Mouse (Mus musculus) neural tube, embryonic 14.5 days (tissue): ENCODE data around the gene Btbd6. TPM values are rescaled to one million over a fixed set of nuclear protein-coding genes. Genes with fewer than 3 reads are reported as not detected.

Experiments
- ATAC-seq: fragments of 200-750 bp; cut with Nextera tagmentation; 2 replicates; pipeline ENCODE4 v1.8.0; 2017; ENCODE audit warnings: low read depth, mild to moderate bottlenecking, moderate TSS enrichment, moderate library complexity
- H3K27ac ChIP-seq: fragments of 300-500 bp; sonication (generic); 2 replicates; pipeline ENCODE4 v1.5.1; 2014; ENCODE audit warnings: low read depth, mild to moderate bottlenecking, control low read depth, low read length, moderate library complexity, mixed read lengths
- H3K27me3 ChIP-seq: fragments of 300-500 bp; sonication (generic); 2 replicates; pipeline ENCODE4 v1.6.1; 2014; ENCODE audit warnings: low read length; ENCODE audit not compliant: control insufficient read depth, insufficient read depth
- H3K36me3 ChIP-seq: fragments of 300-500 bp; sonication (generic); 2 replicates; pipeline ENCODE4 v1.6.1; 2014; ENCODE audit warnings: low read length, mixed read lengths; ENCODE audit not compliant: control insufficient read depth, insufficient read depth
- H3K4me1 ChIP-seq: fragments of 300-500 bp; sonication (generic); 2 replicates; pipeline ENCODE4 v1.6.1; 2014; ENCODE audit warnings: low read length; ENCODE audit not compliant: control insufficient read depth, insufficient read depth
- H3K4me2 ChIP-seq: fragments of 300-500 bp; sonication (generic); 2 replicates; pipeline ENCODE4 v1.6.1; 2014; ENCODE audit warnings: mild to moderate bottlenecking, low read depth, low read length, control low read depth
- H3K4me3 ChIP-seq: fragments of 300-500 bp; sonication (generic); 2 replicates; pipeline ENCODE4 v1.5.1; 2014; ENCODE audit warnings: low read depth, low read length, control low read depth, mixed read lengths
- H3K9ac ChIP-seq: fragments of 300-500 bp; sonication (generic); replicated peaks from 2 replicates; pipeline ENCODE4 v1.6.1; 2014; ENCODE audit warnings: low read depth, mild to moderate bottlenecking, control low read depth, low read length, mixed read lengths
- H3K9me3 ChIP-seq: fragments of 300-500 bp; sonication (generic); 2 replicates; pipeline ENCODE4 v1.6.1; 2016; ENCODE audit warnings: low read length; ENCODE audit not compliant: control insufficient read depth
- WGBS: fragments of 180-500 bp; shearing (Covaris S2); extraction: QIAGEN DNeasy Blood & Tissue Kit; methylation state at CpG from one replicate; pipeline ENCODE4 v1.1.7; 2014; 5-methylcytosine and 5-hydroxymethylcytosine counted together
- polyA plus RNA-seq: library from polyadenylated mRNA; unstranded; fragments of >200 nt; fragmentation: Nextera tagmentation; extraction: Ambion mirVana; gene quantifications from 2 replicates; pipeline ENCODE4 v1.2.1, GENCODE M21; 2014

The Btbd6 gene
- polyA plus RNA-seq, 1 experiment from 2014 or later: 55.5 TPM

DNA sequence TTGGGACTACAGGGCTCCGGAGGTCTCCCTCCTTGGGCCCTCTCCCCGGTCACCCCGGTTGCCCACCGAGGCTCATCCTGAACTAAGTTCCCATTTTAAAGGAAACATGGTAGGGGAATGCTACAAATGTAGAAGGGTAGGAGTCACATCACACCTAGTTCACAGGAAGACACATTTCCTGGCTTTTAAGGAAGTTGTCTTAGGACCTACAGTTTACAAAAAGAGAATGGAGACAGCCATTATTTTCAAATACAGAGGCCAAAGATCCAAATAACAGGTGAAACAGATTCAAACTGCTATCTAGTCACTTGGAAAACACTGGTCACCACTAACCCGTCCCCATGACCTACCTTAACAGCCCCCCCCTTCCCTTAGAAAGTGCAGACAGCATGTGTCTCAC lies 36.2 kb downstream of the Btbd6 start:
- WGBS: 88% methylated on average over 5 of the region's 5 CpGs
- Histone ChIP-seq H3K27ac (no peak overlapping the region), H3K9ac (no peak overlapping the region)

DNA sequence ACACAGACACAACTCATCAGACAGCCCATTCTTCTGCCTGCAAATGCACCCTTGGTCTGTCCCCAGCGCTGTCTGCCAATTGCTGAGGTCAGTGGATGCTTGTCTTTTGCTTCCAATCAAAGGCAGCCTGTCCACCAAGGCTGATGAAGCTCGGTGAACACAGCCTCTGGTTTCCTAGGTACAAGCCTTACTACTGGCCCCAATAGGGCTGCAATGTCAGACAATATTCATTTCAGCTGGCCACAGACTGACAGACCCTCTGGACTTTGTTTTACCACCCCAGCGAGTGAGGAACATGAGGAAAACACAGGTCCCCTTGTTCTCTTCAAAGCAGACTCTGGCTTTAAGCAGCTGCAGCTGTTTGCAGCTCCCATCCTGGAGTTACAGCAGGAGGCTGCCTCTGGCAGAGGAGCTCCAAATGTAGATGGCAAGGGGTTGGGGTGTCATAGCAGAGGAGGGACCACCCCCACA lies 36.8 kb downstream of the Btbd6 start:
- H3K4me1 ChIP-seq: peaks cover 33% of the 10 kb centered on the region
- no peak for ATAC-seq
- H3K9me3 ChIP-seq: no peaks in the 10 kb centered on the region
- no peaks in the 10 kb centered on the region; the same call in 1 of the 2 replicates for H3K27me3 ChIP-seq
- no peak overlapping the region for H3K9ac ChIP-seq
- H3K27ac ChIP-seq: peak overlapping the region; percentile 93
- H3K4me3 ChIP-seq: no peak overlapping the region; the same call in 1 of the 2 replicates
- no peaks in the 10 kb centered on the region for H3K36me3 ChIP-seq
- 42% methylated on average over 3 of the region's 3 CpGs for WGBS
- H3K4me2 ChIP-seq: peak overlapping the region; percentile 67

More for the DNA sequence above, 36.2 kb downstream of the Btbd6 start:
- Histone ChIP-seq H3K9me3 (no peaks in the 10 kb centered on the region), H3K4me1 (peaks cover 33% of the 10 kb centered on the region), H3K27me3 (no peaks in the 10 kb centered on the region; the same call in 1 of the 2 replicates), H3K4me2 (no peak overlapping the region), H3K4me3 (no peak overlapping the region), H3K36me3 (no peaks in the 10 kb centered on the region)
- no peak for ATAC-seq

- H3K27me3 ChIP-seq: no peaks in the 10 kb centered on the region; the same call in 1 of the 2 replicates
- no peaks in the 10 kb centered on the region for H3K9me3 ChIP-seq
- H3K36me3 ChIP-seq: no peaks in the 10 kb centered on the region
- H3K9ac ChIP-seq: peak within 1 kb of the TSS; percentile 96
- 3% methylated on average over 53 of the region's 85 CpGs for WGBS
- peak within 1 kb of the TSS; percentile 91 for H3K4me2 ChIP-seq
- peak within 1 kb of the TSS; percentile 93 for H3K27ac ChIP-seq
- H3K4me3 ChIP-seq: peak within 1 kb of the TSS; percentile 98
- peaks cover 33% of the 10 kb centered on the region for H3K4me1 ChIP-seq
- peak; percentile 91 for ATAC-seq
These were observed 37.6 kb downstream of the Btbd6 start, which contains the start of gene Pacs2 for GRCm38 (mm10) chr12:113013604-113014558. Gene Pacs2 (plus strand): TSS chr12:113014508.

- Histone ChIP-seq H3K27me3 (no peaks in the 10 kb centered on the region; the same call in 1 of the 2 replicates), H3K4me2 (peak overlapping the region; percentile 91), H3K9me3 (no peaks in the 10 kb centered on the region), H3K4me3 (peak overlapping the region; percentile 98), H3K36me3 (no peaks in the 10 kb centered on the region), H3K9ac (peak overlapping the region; percentile 96), H3K4me1 (peaks cover 33% of the 10 kb centered on the region), H3K27ac (peak overlapping the region; percentile 80)
- under 1% methylated on average over 51 of the region's 64 CpGs for WGBS
- peak; percentile 15 for ATAC-seq
These were observed 38.6 kb downstream of the Btbd6 start for GRCm38 (mm10) chr12:113014561-113015556.

GRCm38 (mm10) chr12:113015956-113016355 lies 39.7 kb downstream of the Btbd6 start:
- no peak for ATAC-seq

GRCm38 (mm10) chr12:113016976-113017375 lies 40.7 kb downstream of the Btbd6 start:
- Histone ChIP-seq H3K4me1 (peaks cover 33% of the 10 kb centered on the region), H3K4me2 (no peak overlapping the region; the same call in 1 of the 2 replicates), H3K4me3 (no peak overlapping the region), H3K27me3 (no peaks in the 10 kb centered on the region; the same call in 1 of the 2 replicates), H3K9ac (no peak overlapping the region), H3K27ac (no peak overlapping the region), H3K36me3 (0 out of 2 replicates have a peak, but pooled peaks cover 5% of the 10 kb centered on the region), H3K9me3 (no peaks in the 10 kb centered on the region)
- ATAC-seq: no peak
- 77% methylated on average over 8 of the region's 8 CpGs for WGBS

More at GRCm38 (mm10) chr12:113015956-113016355, 39.7 kb downstream of the Btbd6 start:
- Histone ChIP-seq H3K36me3 (0 out of 2 replicates have a peak, but pooled peaks cover 3% of the 10 kb centered on the region), H3K4me1 (peaks cover 33% of the 10 kb centered on the region), H3K4me3 (no peak overlapping the region), H3K4me2 (peak overlapping the region; percentile 91), H3K9me3 (no peaks in the 10 kb centered on the region), H3K9ac (no peak overlapping the region), H3K27me3 (no peaks in the 10 kb centered on the region; the same call in 1 of the 2 replicates), H3K27ac (no peak overlapping the region)
- 83% methylated on average over 4 of the region's 4 CpGs for WGBS

GRCm38 (mm10) chr12:113017429-113017984 lies 41.2 kb downstream of the Btbd6 start:
- H3K4me2 ChIP-seq: no peak overlapping the region
- H3K9ac ChIP-seq: no peak overlapping the region
- WGBS: 87% methylated on average over 9 of the region's 9 CpGs

DNA sequence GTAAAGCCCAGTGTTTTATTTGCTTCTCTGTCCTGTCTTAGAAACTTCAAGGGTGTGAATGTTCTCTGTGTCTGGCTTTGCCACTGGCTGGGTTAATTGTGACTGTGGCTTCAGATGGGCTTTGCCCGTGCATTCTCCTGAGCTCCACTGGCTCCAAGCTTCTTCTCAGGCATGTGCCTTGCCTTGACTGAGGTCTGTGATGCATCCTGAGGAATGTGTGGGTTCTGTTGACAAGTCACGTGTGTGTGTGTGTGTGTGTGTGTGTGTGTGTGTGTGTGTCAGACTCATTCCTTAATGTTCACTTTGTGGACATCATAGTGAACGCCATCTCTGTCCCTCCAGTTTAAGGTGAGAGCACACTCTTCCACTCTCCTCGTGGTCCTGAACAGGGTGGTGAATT lies 42.5 kb downstream of the Btbd6 start:
- Histone ChIP-seq H3K4me1 (peaks cover 22% of the 10 kb centered on the region), H3K4me2 (no peak overlapping the region), H3K36me3 (0 out of 2 replicates have a peak, but pooled peaks cover 5% of the 10 kb centered on the region), H3K27me3 (no peaks in the 10 kb centered on the region; the same call in 1 of the 2 replicates), H3K9ac (no peak overlapping the region), H3K27ac (no peak overlapping the region), H3K9me3 (no peaks in the 10 kb centered on the region), H3K4me3 (no peak overlapping the region)
- 93% methylated on average over 4 of the region's 4 CpGs for WGBS
- no peak for ATAC-seq

More at GRCm38 (mm10) chr12:113017429-113017984, 41.2 kb downstream of the Btbd6 start:
- peaks cover 33% of the 10 kb centered on the region for H3K4me1 ChIP-seq
- H3K4me3 ChIP-seq: no peak overlapping the region
- 0 out of 2 replicates have a peak, but pooled peaks cover 5% of the 10 kb centered on the region for H3K36me3 ChIP-seq
- no peaks in the 10 kb centered on the region for H3K9me3 ChIP-seq
- no peaks in the 10 kb centered on the region; the same call in 1 of the 2 replicates for H3K27me3 ChIP-seq
- H3K27ac ChIP-seq: no peak overlapping the region
- no peak for ATAC-seq
